In the genomic region with DNA sequence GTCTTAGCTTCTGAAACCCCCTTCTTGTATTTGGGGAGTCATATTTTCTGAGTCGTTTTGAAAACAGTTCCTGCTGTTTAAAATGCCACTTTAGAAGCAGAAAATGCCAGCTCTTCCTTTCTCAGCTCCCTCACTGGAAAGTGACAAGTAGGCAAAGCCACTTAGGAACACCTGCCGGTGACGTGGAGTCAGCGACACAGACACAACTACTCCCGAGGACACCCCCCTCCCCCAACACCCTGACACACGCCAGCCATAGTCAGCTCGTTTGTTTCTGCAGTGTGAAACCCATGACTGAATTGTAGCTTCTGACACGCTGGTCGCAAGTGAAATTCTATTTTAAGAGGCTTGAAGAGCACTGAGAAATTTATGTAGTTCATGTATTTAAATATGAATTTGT, we compare ENCODE assay signal across 22 mouse cellular contexts.
A peak's percentile ranks its signal among the peaks of the same experiment; 100 is the strongest.
DNase-seq lines count a peak whose midpoint lies in the region; ATAC-seq and TF ChIP-seq lines count a peak whose summit lies in the region.
"Had no signal": no experiment of that assay in that cellular context is flagged by ENCODE, and none has a peak within 500 bp of the region (broad histone marks: within the 10 kb centered on the region; RNA-seq: fewer than 3 reads in every experiment).

No protein-coding gene starts in this region.

- DNase-seq in forebrain, postnatal 0 days = peak; percentile 24
- peak; percentile 68 for DNase-seq in right cerebral cortex, adult 18-20 months
- no peak for DNase-seq in right cerebral cortex, postnatal 25 days
- peak; percentile 38 to 58 for DNase-seq in right cerebral cortex, postnatal 36 days (ENCODE audit: low spot score in 2 of 2)
- DNase-seq in gastrocnemius, adult 2 months = no peak
- DNase-seq: adrenal gland, postnatal 10 days; cerebellum, postnatal 10 days; gastrocnemius, postnatal 14 days; kidney, adult 18-20 months; kidney, postnatal 10 days had no signal

- TF ChIP-seq CTCF in forebrain, postnatal 0 days (IDR thresholded peaks at IDR 0.05; ENCODE audit: low read depth) = no peak
- TF ChIP-seq CTCF in gastrocnemius, adult 2 months (IDR thresholded peaks at IDR 0.05) = no peak

- H3K9me3 ChIP-seq in forebrain, postnatal 0 days (ENCODE audit: low read length) = no peaks in the 10 kb centered on the region
- no peaks in the 10 kb centered on the region for H3K9me3 ChIP-seq in forebrain, embryonic 13.5 days (replicated peaks)
- H3K9me3 ChIP-seq in heart, embryonic 16.5 days (replicated peaks; ENCODE audit: control insufficient read depth, low read length) = no peaks in the 10 kb centered on the region
- H3K9me3 ChIP-seq in heart, embryonic 12.5 days (replicated peaks) = 0 out of 2 replicates have a peak, but pooled peaks cover 4% of the 10 kb centered on the region
- H3K9me3 ChIP-seq: embryonic facial prominence, embryonic 13.5 days; limb, embryonic 15.5 days; liver, embryonic 15.5 days; midbrain, embryonic 12.5 days; neural tube, embryonic 12.5 days had no signal

- ATAC-seq in forebrain, postnatal 0 days = peak; percentile 59
- no peak for ATAC-seq in forebrain, embryonic 13.5 days
- no peak for ATAC-seq in heart, embryonic 16.5 days (replicated peaks; ENCODE audit: extremely low read depth, insufficient read depth, low FRiP score)
- ATAC-seq in heart, embryonic 12.5 days (ENCODE audit: insufficient number of reproducible peaks, low FRiP score) = no peak
- ATAC-seq: forebrain, embryonic 16.5 days; hindbrain, postnatal 0 days; Patski had no signal

- no peak overlapping the region for H3K4me3 ChIP-seq in forebrain, postnatal 0 days (ENCODE audit: low read depth, low read length)
- no peak overlapping the region for H3K4me3 ChIP-seq in forebrain, embryonic 13.5 days
- H3K4me3 ChIP-seq in heart, embryonic 16.5 days (ENCODE audit: low read length) = no peak overlapping the region
- H3K4me3 ChIP-seq in heart, embryonic 12.5 days = no peak overlapping the region
- H3K4me3 ChIP-seq in gastrocnemius, adult 2 months = no peak overlapping the region
- H3K4me3 ChIP-seq: embryonic facial prominence, embryonic 13.5 days; limb, embryonic 15.5 days; liver, embryonic 15.5 days; midbrain, embryonic 12.5 days; neural tube, embryonic 12.5 days had no signal

- H3K9ac ChIP-seq in forebrain, postnatal 0 days = no peak overlapping the region
- no peak overlapping the region for H3K9ac ChIP-seq in forebrain, embryonic 13.5 days
- H3K9ac ChIP-seq in heart, embryonic 16.5 days (ENCODE audit: low read length) = no peak overlapping the region
- no peak overlapping the region for H3K9ac ChIP-seq in heart, embryonic 12.5 days
- H3K9ac ChIP-seq: embryonic facial prominence, embryonic 13.5 days; limb, embryonic 15.5 days; liver, embryonic 15.5 days; midbrain, embryonic 12.5 days; neural tube, embryonic 12.5 days had no signal

- H3K36me3 ChIP-seq in forebrain, postnatal 0 days (ENCODE audit: insufficient read depth) = no peaks in the 10 kb centered on the region
- H3K36me3 ChIP-seq in forebrain, embryonic 13.5 days (ENCODE audit: poor library complexity, severe bottlenecking) = no peaks in the 10 kb centered on the region
- no peaks in the 10 kb centered on the region for H3K36me3 ChIP-seq in heart, embryonic 16.5 days (ENCODE audit: control insufficient read depth, insufficient read depth)
- no peaks in the 10 kb centered on the region for H3K36me3 ChIP-seq in heart, embryonic 12.5 days
- H3K36me3 ChIP-seq: embryonic facial prominence, embryonic 13.5 days; limb, embryonic 15.5 days; liver, embryonic 15.5 days; midbrain, embryonic 12.5 days; neural tube, embryonic 12.5 days had no signal

- 0 out of 2 replicates have a peak, but pooled peaks cover 4% of the 10 kb centered on the region for H3K4me1 ChIP-seq in forebrain, postnatal 0 days (ENCODE audit: insufficient read depth)
- no peaks in the 10 kb centered on the region for H3K4me1 ChIP-seq in forebrain, embryonic 13.5 days
- H3K4me1 ChIP-seq in heart, embryonic 16.5 days (ENCODE audit: control insufficient read depth, insufficient read depth, low read length) = peaks cover 10% of the 10 kb centered on the region; the same call in 1 of the 2 replicates
- peaks cover 15% of the 10 kb centered on the region for H3K4me1 ChIP-seq in heart, embryonic 12.5 days (replicated peaks)
- H3K4me1 ChIP-seq: liver, embryonic 15.5 days; midbrain, embryonic 12.5 days; neural tube, embryonic 12.5 days had no signal

- peak overlapping the region; percentile 15; the same call in 1 of the 2 replicates for H3K27ac ChIP-seq in forebrain, postnatal 0 days (ENCODE audit: low read depth, low read length)
- H3K27ac ChIP-seq in forebrain, embryonic 13.5 days = no peak overlapping the region
- H3K27ac ChIP-seq in heart, embryonic 16.5 days (ENCODE audit: low read length) = no peak overlapping the region
- no peak overlapping the region for H3K27ac ChIP-seq in heart, embryonic 12.5 days (ENCODE audit: poor library complexity, severe bottlenecking)
- no peak overlapping the region for H3K27ac ChIP-seq in gastrocnemius, adult 2 months
- H3K27ac ChIP-seq: embryonic facial prominence, embryonic 13.5 days; hindbrain, postnatal 0 days; limb, embryonic 15.5 days; liver, embryonic 15.5 days; macrophage; midbrain, embryonic 12.5 days; neural tube, embryonic 12.5 days had no signal

- WGBS in forebrain, postnatal 0 days = 53% methylated on average over 9 of the region's 9 CpGs
- 69% methylated on average over 9 of the region's 9 CpGs for WGBS in forebrain, embryonic 13.5 days
- WGBS in heart, embryonic 16.5 days = 43% methylated on average over 9 of the region's 9 CpGs
- 47% methylated on average over 9 of the region's 9 CpGs for WGBS in heart, embryonic 12.5 days

- intact Hi-C loops in gastrocnemius, adult 2 months (cut with DNase I) = no loop called here

- H3K4me2 ChIP-seq in forebrain, postnatal 0 days (ENCODE audit: low read depth) = no peak overlapping the region
- no peak overlapping the region for H3K4me2 ChIP-seq in forebrain, embryonic 13.5 days
- peak overlapping the region; percentile 8; the same call in 1 of the 2 replicates for H3K4me2 ChIP-seq in heart, embryonic 16.5 days (ENCODE audit: low read depth, low read length)
- H3K4me2 ChIP-seq in heart, embryonic 12.5 days = no peak overlapping the region
- H3K4me2 ChIP-seq: embryonic facial prominence, embryonic 13.5 days; limb, embryonic 15.5 days; liver, embryonic 15.5 days; midbrain, embryonic 12.5 days; neural tube, embryonic 12.5 days had no signal

- no peaks in the 10 kb centered on the region for H3K27me3 ChIP-seq in forebrain, postnatal 0 days (ENCODE audit: insufficient read depth, low read length)
- no peaks in the 10 kb centered on the region for H3K27me3 ChIP-seq in forebrain, embryonic 13.5 days
- no peaks in the 10 kb centered on the region for H3K27me3 ChIP-seq in heart, embryonic 16.5 days (ENCODE audit: control insufficient read depth, insufficient read depth, low read length)
- no peaks in the 10 kb centered on the region for H3K27me3 ChIP-seq in heart, embryonic 12.5 days (replicated peaks)
- H3K27me3 ChIP-seq: embryonic facial prominence, embryonic 13.5 days; limb, embryonic 15.5 days; midbrain, embryonic 12.5 days; neural tube, embryonic 12.5 days; Patski had no signal

Comparison
In these comparisons a context has a peak if more than half of its experiments do, and no peak if none do; other contexts are left out.
1. DNase-seq: peak in forebrain, postnatal 0 days (single experiment), right cerebral cortex, adult 18-20 months (single experiment) and right cerebral cortex, postnatal 36 days (2 of 2); none in right cerebral cortex, postnatal 25 days (single experiment) and gastrocnemius, adult 2 months (single experiment).